Mouse (Mus musculus) liver, embryonic 11.5 days (tissue): ENCODE data around the gene Zc3hav1l. TPM values are rescaled to one million over a fixed set of nuclear protein-coding genes. Genes with fewer than 3 reads are reported as not detected.

Experiments used
- ATAC-seq: fragments of 200-750 bp; cut with Nextera tagmentation; replicated peaks from 2 replicates; pipeline ENCODE4 v1.8.0; 2017; ENCODE audit warnings: moderate number of reproducible peaks, mild to moderate bottlenecking, moderate TSS enrichment, moderate library complexity; ENCODE audit not compliant: low FRiP score
- DNase-seq: peaks from one replicate; pipeline ENCODE4 v3.0.0-alpha.2; 2017; ENCODE audit warnings: low spot score
- H3K27ac ChIP-seq: fragments of 300-500 bp; sonication (generic); 2 replicates; pipeline ENCODE4 v1.5.1; 2014; ENCODE audit warnings: mild to moderate bottlenecking, low read depth, low read length, control low read depth
- H3K27me3 ChIP-seq: fragments of 300-500 bp; sonication (generic); replicated peaks from 2 replicates; pipeline ENCODE4 v1.6.1; 2014; ENCODE audit warnings: low read length, mixed read lengths; ENCODE audit not compliant: control insufficient read depth, insufficient read depth
- H3K36me3 ChIP-seq: fragments of 300-500 bp; sonication (generic); 2 replicates; pipeline ENCODE4 v1.6.1; 2014; ENCODE audit warnings: mild to moderate bottlenecking, low read length, moderate library complexity, mixed read lengths; ENCODE audit not compliant: control insufficient read depth, insufficient read depth
- H3K4me1 ChIP-seq: fragments of 300-500 bp; sonication (generic); replicated peaks from 2 replicates; pipeline ENCODE4 v1.6.1; 2014; ENCODE audit warnings: low read length, mixed read lengths; ENCODE audit not compliant: control insufficient read depth, insufficient read depth
- H3K4me2 ChIP-seq: fragments of 300-500 bp; sonication (generic); 2 replicates; pipeline ENCODE4 v1.6.1; 2014; ENCODE audit warnings: mild to moderate bottlenecking, control low read depth, moderate library complexity
- H3K4me3 ChIP-seq: fragments of 300-500 bp; sonication (generic); 2 replicates; pipeline ENCODE4 v1.5.1; 2014; ENCODE audit warnings: low read depth, low read length, control low read depth
- H3K9ac ChIP-seq: fragments of 300-500 bp; sonication (generic); 2 replicates; pipeline ENCODE4 v1.6.1; 2014; ENCODE audit warnings: low read depth, low read length, control low read depth
- H3K9me3 ChIP-seq: fragments of 300-500 bp; sonication (generic); 2 replicates; pipeline ENCODE4 v1.6.1; 2016; ENCODE audit warnings: low read length, inconsistent platforms, mixed read lengths; ENCODE audit not compliant: control insufficient read depth
- WGBS: fragments of 180-500 bp; shearing (Covaris S2); extraction: QIAGEN DNeasy Blood & Tissue Kit; methylation state at CpG from one replicate; pipeline ENCODE4 v1.1.7; 2014; 5-methylcytosine and 5-hydroxymethylcytosine counted together
- polyA plus RNA-seq: library from polyadenylated mRNA; unstranded; fragments of >200 nt; fragmentation: Nextera tagmentation; extraction: Ambion mirVana; gene quantifications from 2 replicates; pipeline ENCODE4 v1.2.1, GENCODE M21; 2014

Gene Zc3hav1l
- polyA plus RNA-seq, 1 experiment from 2014 or later: 8.3 TPM

DNA sequence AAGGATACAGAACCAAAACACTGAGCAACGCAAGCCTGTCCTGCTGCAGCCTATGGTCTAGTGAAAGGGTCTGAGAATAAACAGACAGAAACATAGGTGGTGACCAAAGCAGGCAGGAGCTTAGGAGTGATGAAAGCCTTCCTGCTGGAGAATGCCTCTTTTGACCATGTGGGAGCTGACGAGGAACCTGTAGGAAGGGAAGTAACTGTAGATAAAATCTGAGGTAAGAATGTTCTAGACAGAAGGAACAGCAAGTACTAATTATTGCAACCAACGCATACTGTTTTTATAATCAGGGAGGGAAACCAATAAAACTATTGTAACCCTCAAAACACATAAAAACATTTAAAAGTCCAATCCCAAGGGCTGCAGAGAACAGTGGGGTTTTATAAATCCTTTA is 54.9 kb downstream of the Zc3hav1l start:
- no peak overlapping the region for H3K4me3 ChIP-seq
- H3K9ac ChIP-seq: no peak overlapping the region
- no peaks in the 10 kb centered on the region for H3K9me3 ChIP-seq
- no peaks in the 10 kb centered on the region for H3K36me3 ChIP-seq
- WGBS: 56% methylated on average over 3 of the region's 3 CpGs
- no peak overlapping the region for H3K27ac ChIP-seq
- ATAC-seq (no peak), DNase-seq (no peak)
- no peaks in the 10 kb centered on the region for H3K27me3 ChIP-seq
- no peaks in the 10 kb centered on the region for H3K4me1 ChIP-seq
- no peak overlapping the region for H3K4me2 ChIP-seq

DNA sequence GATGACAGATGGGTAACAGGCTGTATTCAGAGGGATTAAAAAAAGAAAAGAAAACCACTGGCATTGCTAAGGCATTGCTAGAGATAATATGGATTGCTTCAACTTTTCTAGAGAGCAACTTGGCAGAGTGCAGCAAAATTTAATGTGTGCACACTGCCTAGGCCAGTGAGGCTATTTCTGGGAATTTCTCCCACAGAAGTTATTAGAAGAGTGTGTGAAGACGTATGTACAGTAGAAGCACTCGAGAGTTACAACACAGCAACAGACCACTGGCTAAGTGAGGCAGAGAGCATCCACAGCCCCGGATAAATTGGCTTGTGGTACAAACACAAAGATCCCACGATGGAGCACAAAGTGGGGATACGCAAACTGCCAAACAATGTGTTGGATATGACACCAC is 56.2 kb downstream of the Zc3hav1l start:
- no peak overlapping the region for H3K4me3 ChIP-seq
- no peak overlapping the region for H3K4me2 ChIP-seq
- no peaks in the 10 kb centered on the region for H3K9me3 ChIP-seq
- H3K4me1 ChIP-seq: no peaks in the 10 kb centered on the region
- WGBS: 81% methylated on average over 5 of the region's 5 CpGs
- DNase-seq (no peak), ATAC-seq (no peak)
- no peaks in the 10 kb centered on the region for H3K36me3 ChIP-seq
- H3K9ac ChIP-seq: no peak overlapping the region
- H3K27me3 ChIP-seq: no peaks in the 10 kb centered on the region
- H3K27ac ChIP-seq: no peak overlapping the region

DNA sequence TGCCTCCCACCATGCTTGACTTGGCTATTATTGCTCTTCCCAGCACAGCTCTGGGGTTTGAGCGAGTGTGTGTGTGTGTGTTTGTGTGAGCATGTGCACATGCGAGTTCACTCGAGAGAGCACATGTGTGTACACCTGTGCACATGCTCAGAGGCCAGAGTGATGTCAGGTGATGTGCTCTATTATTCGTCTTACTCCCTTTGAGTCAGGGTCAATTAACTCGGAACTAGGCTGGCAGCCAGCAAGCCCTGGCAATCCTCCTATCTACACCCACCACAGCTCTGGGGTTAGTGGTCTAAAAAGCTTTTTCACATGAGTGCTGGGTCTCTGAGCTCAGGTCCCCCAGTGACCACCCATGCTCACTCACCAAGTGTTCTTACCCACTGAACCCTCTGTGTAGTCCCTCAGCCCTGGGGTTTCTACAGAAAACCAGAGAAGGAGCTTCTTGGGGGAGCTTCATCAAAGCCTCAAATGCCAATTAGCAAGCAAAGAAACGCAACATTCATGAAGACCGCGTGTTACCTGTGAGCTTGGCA is 56.7 kb downstream of the Zc3hav1l start:
- no peak overlapping the region for H3K4me3 ChIP-seq
- no peak for DNase-seq
- H3K27ac ChIP-seq: no peak overlapping the region
- H3K4me2 ChIP-seq: no peak overlapping the region
- H3K9me3 ChIP-seq: no peaks in the 10 kb centered on the region
- H3K4me1 ChIP-seq: no peaks in the 10 kb centered on the region
- no peak for ATAC-seq
- WGBS: 85% methylated on average over 8 of the region's 8 CpGs
- no peak overlapping the region for H3K9ac ChIP-seq
- no peaks in the 10 kb centered on the region for H3K27me3 ChIP-seq
- H3K36me3 ChIP-seq: no peaks in the 10 kb centered on the region

DNA sequence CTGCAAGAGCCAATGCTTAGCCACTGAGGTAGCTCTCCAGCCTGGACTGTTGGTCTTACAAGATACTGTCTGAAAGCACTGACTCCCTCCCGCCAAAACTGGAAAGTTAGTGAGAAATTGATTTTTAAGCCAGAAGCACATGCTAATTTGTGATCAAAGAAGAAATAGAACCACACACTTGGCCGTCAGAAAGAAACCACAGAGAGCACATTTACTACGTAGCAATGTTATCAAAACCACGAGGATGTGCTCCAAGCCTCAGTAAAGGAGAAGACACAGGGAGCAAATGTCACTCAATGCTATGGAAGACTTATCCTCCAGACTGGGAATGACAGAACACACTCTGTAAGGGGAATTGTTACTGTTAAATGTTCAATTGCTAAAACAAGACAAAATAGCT is 57.6 kb downstream of the Zc3hav1l start:
- Histone ChIP-seq H3K27me3 (no peaks in the 10 kb centered on the region), H3K9ac (no peak overlapping the region), H3K36me3 (no peaks in the 10 kb centered on the region), H3K27ac (no peak overlapping the region), H3K4me3 (no peak overlapping the region), H3K4me1 (no peaks in the 10 kb centered on the region), H3K9me3 (no peaks in the 10 kb centered on the region), H3K4me2 (no peak overlapping the region)
- no peak for DNase-seq
- 54% methylated on average over 4 of the region's 4 CpGs for WGBS
- no peak for ATAC-seq

DNA sequence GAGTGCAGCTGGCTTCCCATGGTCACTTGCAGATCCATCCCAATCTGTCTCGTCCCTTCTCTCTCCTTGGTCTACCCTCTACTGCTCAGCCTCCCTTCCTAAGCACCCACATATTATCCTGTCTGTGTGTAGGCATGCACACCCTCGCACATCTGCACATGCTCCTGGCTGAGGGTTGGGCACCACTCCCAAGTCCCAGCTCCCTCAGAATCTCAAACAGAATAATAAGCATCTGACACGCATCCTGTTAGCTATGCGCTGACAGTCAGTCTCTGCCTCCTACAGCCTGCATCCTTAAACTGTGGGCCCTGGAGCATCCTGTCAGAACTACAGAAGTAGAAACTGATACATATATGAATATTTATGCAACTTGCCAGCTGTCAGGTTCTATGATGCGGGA is 58.4 kb downstream of the Zc3hav1l start:
- no peaks in the 10 kb centered on the region for H3K4me1 ChIP-seq
- H3K36me3 ChIP-seq: no peaks in the 10 kb centered on the region
- no peak overlapping the region for H3K4me2 ChIP-seq
- WGBS: 86% methylated on average over 5 of the region's 5 CpGs
- H3K27ac ChIP-seq: no peak overlapping the region
- H3K9ac ChIP-seq: no peak overlapping the region
- H3K27me3 ChIP-seq: no peaks in the 10 kb centered on the region
- no peak overlapping the region for H3K4me3 ChIP-seq
- H3K9me3 ChIP-seq: no peaks in the 10 kb centered on the region
- ATAC-seq (no peak), DNase-seq (no peak)

DNA sequence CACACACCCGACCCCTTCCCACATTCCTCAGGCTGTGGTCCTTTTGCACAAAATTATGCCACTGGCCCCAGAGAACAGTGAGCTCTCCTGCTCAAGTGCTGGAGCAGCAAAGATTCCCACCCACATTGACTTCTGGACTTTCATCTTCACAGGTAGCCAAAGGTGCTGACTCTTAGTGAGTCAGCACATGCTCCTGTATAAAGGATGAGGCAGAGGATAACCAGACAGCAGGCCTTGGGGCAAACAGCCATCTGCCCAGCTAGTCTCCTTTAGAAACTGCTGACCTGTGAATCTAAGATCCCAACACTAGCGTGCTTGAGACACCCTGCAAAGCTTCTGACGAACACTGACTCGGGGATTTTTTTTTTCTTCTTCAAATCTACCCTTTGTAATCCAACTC is 60.7 kb downstream of the Zc3hav1l start:
- H3K27me3 ChIP-seq: no peaks in the 10 kb centered on the region
- no peaks in the 10 kb centered on the region for H3K4me1 ChIP-seq
- H3K9me3 ChIP-seq: no peaks in the 10 kb centered on the region
- no peak overlapping the region for H3K27ac ChIP-seq
- no peak overlapping the region for H3K4me3 ChIP-seq
- ATAC-seq: no peak
- WGBS: 82% methylated on average over 4 of the region's 4 CpGs
- no peak overlapping the region for H3K4me2 ChIP-seq
- DNase-seq: no peak
- no peaks in the 10 kb centered on the region for H3K36me3 ChIP-seq
- no peak overlapping the region for H3K9ac ChIP-seq

Other genes with a start within 250 kb of the Zc3hav1l start
- not detected in 2 replicates for gene Tmem213, start 190.0 kb downstream of the Zc3hav1l start, polyA plus RNA-seq
- gene Atp6v0a4, start 174.7 kb downstream of the Zc3hav1l start, polyA plus RNA-seq: 0.27 and 0.29 TPM in 2 replicates
- 3.0 TPM in 2 replicates for gene D630045J12Rik, start 45.2 kb downstream of the Zc3hav1l start, polyA plus RNA-seq
- gene Zc3hav1, start 55.3 kb upstream of the Zc3hav1l start, polyA plus RNA-seq: 28.4 and 31.3 TPM in 2 replicates
- gene Ttc26, start 82.2 kb upstream of the Zc3hav1l start, polyA plus RNA-seq: 3.3 and 3.8 TPM in 2 replicates
- 12.3 and 14.5 TPM in 2 replicates for gene Ubn2, start 134.7 kb upstream of the Zc3hav1l start, polyA plus RNA-seq
- gene Fmc1, start 234.2 kb upstream of the Zc3hav1l start, polyA plus RNA-seq: 141 and 146 TPM in 2 replicates